ENCODE assay signal across 10 mouse cellular contexts in the genomic region with DNA sequence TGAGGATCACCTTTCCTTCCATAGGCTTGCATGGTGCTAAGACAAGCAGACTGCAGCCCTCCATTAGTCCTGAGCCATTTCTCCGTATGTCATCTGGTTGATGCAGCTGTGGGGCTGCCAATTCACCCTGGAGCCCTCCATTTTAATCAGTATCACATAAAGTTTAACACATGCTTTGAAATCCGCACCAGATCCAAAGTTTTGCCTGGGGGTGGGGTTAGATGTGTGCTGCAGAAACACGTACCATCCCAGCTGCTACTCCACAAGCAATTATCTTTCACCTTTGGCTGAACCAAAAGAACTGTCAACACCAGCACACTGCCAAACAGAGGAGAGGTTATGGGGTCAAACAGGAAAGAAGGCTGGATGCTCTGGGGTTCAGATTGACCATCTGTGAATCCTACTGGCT.
DNase-seq lines count a peak whose midpoint lies in the region; ATAC-seq and TF ChIP-seq lines count a peak whose summit lies in the region.
"Had no signal": no experiment of that assay in that cellular context is flagged by ENCODE, and none has a peak within 500 bp of the region (broad histone marks: within the 10 kb centered on the region; RNA-seq: fewer than 3 reads in every experiment).

No protein-coding gene starts in this region.

- H3K9ac ChIP-seq in heart, embryonic 12.5 days, result no peak overlapping the region
- no peak overlapping the region for H3K9ac ChIP-seq in lung, embryonic 14.5 days
- H3K9ac ChIP-seq in forebrain, embryonic 11.5 days (ENCODE audit: low read length), result no peak overlapping the region

- peak overlapping the region; percentile 13 for H3K27ac ChIP-seq in heart, embryonic 12.5 days (ENCODE audit: poor library complexity, severe bottlenecking)
- H3K27ac ChIP-seq in lung, embryonic 14.5 days (ENCODE audit: low read depth), result peak overlapping the region; percentile 63; the same call in 1 of the 2 replicates
- H3K27ac ChIP-seq in left cerebral cortex, adult 2 months, result no peak overlapping the region
- H3K27ac ChIP-seq in forebrain, embryonic 11.5 days (ENCODE audit: low read depth, low read length), result no peak overlapping the region
- H3K27ac ChIP-seq: macrophage had no signal

- no peaks in the 10 kb centered on the region for H3K9me3 ChIP-seq in heart, embryonic 12.5 days (replicated peaks)
- H3K9me3 ChIP-seq in lung, embryonic 14.5 days (ENCODE audit: low read depth, low read length), result no peaks in the 10 kb centered on the region
- no peaks in the 10 kb centered on the region for H3K9me3 ChIP-seq in forebrain, embryonic 11.5 days (ENCODE audit: control insufficient read depth, low read length)

- no peak for TF ChIP-seq CTCF in brain, embryonic 14.5 days (IDR thresholded peaks at IDR 0.05; ENCODE audit: borderline replicate concordance, extremely low read depth, insufficient read depth, insufficient read length)
- TF ChIP-seq CTCF in lung, embryonic 14.5 days (IDR thresholded peaks at IDR 0.05; ENCODE audit: low read depth), result no peak
- TF ChIP-seq CTCF in left cerebral cortex, adult 2 months (IDR thresholded peaks at IDR 0.05), result no peak

- H3K27me3 ChIP-seq in heart, embryonic 12.5 days (replicated peaks), result no peaks in the 10 kb centered on the region
- no peaks in the 10 kb centered on the region for H3K27me3 ChIP-seq in lung, embryonic 14.5 days (ENCODE audit: insufficient read depth, low read length)
- H3K27me3 ChIP-seq in forebrain, embryonic 11.5 days (ENCODE audit: control insufficient read depth, insufficient read depth, low read length), result no peaks in the 10 kb centered on the region
- H3K27me3 ChIP-seq: CH12.LX had no signal

- intact Hi-C loops in left cerebral cortex, adult 2 months (cut with DNase I), result no loop called here

- peak overlapping the region; percentile 16 for H3K4me2 ChIP-seq in heart, embryonic 12.5 days
- H3K4me2 ChIP-seq in lung, embryonic 14.5 days, result 0 out of 2 replicates have a peak overlapping the region, but pooled peaks have one; percentile 11
- no peak overlapping the region for H3K4me2 ChIP-seq in forebrain, embryonic 11.5 days (ENCODE audit: low read depth, low read length, severe bottlenecking)

- 0 out of 2 replicates have a peak, but pooled peaks have one; percentile 45 for ATAC-seq in heart, embryonic 12.5 days (ENCODE audit: insufficient number of reproducible peaks, low FRiP score)
- ATAC-seq in lung, embryonic 14.5 days (ENCODE audit: insufficient read depth), result peak; percentile 97
- ATAC-seq in forebrain, embryonic 11.5 days (replicated peaks; ENCODE audit: low FRiP score), result no peak

- TF ChIP-seq POLR2A in brain, embryonic 14.5 days (IDR thresholded peaks at IDR 0.05; ENCODE audit: borderline replicate concordance, extremely low read depth, insufficient read depth, insufficient read length, poor library complexity, severe bottlenecking), result no peak

- no peaks in the 10 kb centered on the region for H3K36me3 ChIP-seq in heart, embryonic 12.5 days
- H3K36me3 ChIP-seq in lung, embryonic 14.5 days (ENCODE audit: insufficient read depth), result no peaks in the 10 kb centered on the region
- no peaks in the 10 kb centered on the region for H3K36me3 ChIP-seq in forebrain, embryonic 11.5 days (ENCODE audit: control insufficient read depth, insufficient read depth, low read length)

- WGBS in heart, embryonic 12.5 days, result 19% methylated on average over 3 of the region's 3 CpGs
- WGBS in lung, embryonic 14.5 days, result 28% methylated on average over 3 of the region's 3 CpGs
- 59% methylated on average over 3 of the region's 3 CpGs for WGBS in forebrain, embryonic 11.5 days

- H3K4me1 ChIP-seq in heart, embryonic 12.5 days (replicated peaks), result peaks cover 10% of the 10 kb centered on the region
- H3K4me1 ChIP-seq in lung, embryonic 14.5 days (ENCODE audit: insufficient read depth), result 0 out of 2 replicates have a peak, but pooled peaks cover 3% of the 10 kb centered on the region
- H3K4me1 ChIP-seq in forebrain, embryonic 11.5 days (replicated peaks; ENCODE audit: control insufficient read depth, insufficient read depth, low read length), result no peaks in the 10 kb centered on the region

- no peak overlapping the region for H3K4me3 ChIP-seq in heart, embryonic 12.5 days
- no peak overlapping the region for H3K4me3 ChIP-seq in lung, embryonic 14.5 days (ENCODE audit: low read depth, low read length)
- H3K4me3 ChIP-seq in left cerebral cortex, adult 2 months, result no peak overlapping the region
- H3K4me3 ChIP-seq in forebrain, embryonic 11.5 days (ENCODE audit: low read depth, low read length), result no peak overlapping the region

- peak; percentile 3 for DNase-seq in gastrocnemius, postnatal 10 days
- no peak for DNase-seq in gastrocnemius, adult 8-10 months (ENCODE audit: low spot score in 2 of 2)
- DNase-seq in brain, embryonic 14.5 days (ENCODE audit: low read depth), result peak; percentile 42
- DNase-seq in lung, embryonic 14.5 days, result peak; percentile 88
- DNase-seq in left cerebral cortex, adult 2 months (ENCODE audit: extremely low spot score in 1 of 2, low spot score in 2 of 2), result no peak
- DNase-seq in forebrain, embryonic 11.5 days (ENCODE audit: low spot score), result no peak
- DNase-seq in spleen, postnatal 4 days (ENCODE audit: low spot score in 2 of 2), result no peak

Comparison
In these comparisons a context has a peak if more than half of its experiments do, and no peak if none do; other contexts are left out.
1. DNase-seq: peak in gastrocnemius, postnatal 10 days (single experiment), brain, embryonic 14.5 days (single experiment) and lung, embryonic 14.5 days (single experiment); none in gastrocnemius, adult 8-10 months (0 of 2), left cerebral cortex, adult 2 months (0 of 2), forebrain, embryonic 11.5 days (single experiment) and spleen, postnatal 4 days (0 of 2).
2. H3K27ac ChIP-seq: peak in heart, embryonic 12.5 days (single experiment) and lung, embryonic 14.5 days (single experiment); none in left cerebral cortex, adult 2 months (single experiment) and forebrain, embryonic 11.5 days (single experiment).